Mouse (Mus musculus) hindbrain, embryonic 11.5 days (tissue): Measurements from ENCODE around the gene Kank1. TPM values are rescaled to one million over a fixed set of nuclear protein-coding genes. Genes with fewer than 3 reads are reported as not detected.
A peak's percentile ranks its signal among the peaks of the same experiment; 100 is the strongest.

Experiments
- ATAC-seq: fragments of 200-750 bp; cut with Nextera tagmentation; 2 replicates; pipeline ENCODE4 v1.8.0; 2017; ENCODE audit warnings: mild to moderate bottlenecking, moderate TSS enrichment, moderate library complexity; ENCODE audit not compliant: low FRiP score
- DNase-seq: peaks from one replicate; pipeline ENCODE4 v3.0.0-alpha.2; 2015; ENCODE audit warnings: low spot score
- H3K27ac ChIP-seq: fragments of 300-500 bp; sonication (generic); 2 replicates; pipeline ENCODE4 v1.5.1; 2014; ENCODE audit warnings: mild to moderate bottlenecking, low read depth, low read length
- H3K27me3 ChIP-seq: fragments of 300-500 bp; sonication (generic); 2 replicates; pipeline ENCODE4 v1.6.1; 2014; ENCODE audit warnings: mild to moderate bottlenecking, low read length, moderate library complexity, mixed read lengths; ENCODE audit not compliant: control insufficient read depth, insufficient read depth
- H3K36me3 ChIP-seq: fragments of 300-500 bp; sonication (generic); 2 replicates; pipeline ENCODE4 v1.6.1; 2014; ENCODE audit warnings: mild to moderate bottlenecking, low read length, moderate library complexity, mixed read lengths; ENCODE audit not compliant: control insufficient read depth, insufficient read depth
- H3K4me1 ChIP-seq: fragments of 300-500 bp; sonication (generic); replicated peaks from 2 replicates; pipeline ENCODE4 v1.6.1; 2014; ENCODE audit warnings: low read length, mixed read lengths; ENCODE audit not compliant: control insufficient read depth, insufficient read depth
- H3K4me2 ChIP-seq: fragments of 300-500 bp; sonication (generic); replicated peaks from 2 replicates; pipeline ENCODE4 v1.6.1; 2014; ENCODE audit warnings: mild to moderate bottlenecking, low read depth, low read length
- H3K4me3 ChIP-seq: fragments of 300-500 bp; sonication (generic); 2 replicates; pipeline ENCODE4 v1.5.1; 2014; ENCODE audit warnings: low read depth, low read length
- H3K9ac ChIP-seq: fragments of 300-500 bp; sonication (generic); 2 replicates; pipeline ENCODE4 v1.6.1; 2014; ENCODE audit warnings: low read depth, low read length
- H3K9me3 ChIP-seq: fragments of 300-500 bp; sonication (generic); 2 replicates; pipeline ENCODE4 v1.6.1; 2016; ENCODE audit warnings: low read length; ENCODE audit not compliant: control insufficient read depth
- WGBS: fragments of 180-500 bp; shearing (Covaris S2); extraction: QIAGEN DNeasy Blood & Tissue Kit; methylation state at CpG from one replicate; pipeline ENCODE4 v1.1.7; 2014; 5-methylcytosine and 5-hydroxymethylcytosine counted together
- polyA plus RNA-seq: library from polyadenylated mRNA; unstranded; fragments of >200 nt; fragmentation: Nextera tagmentation; extraction: Ambion mirVana; gene quantifications from 2 replicates; pipeline ENCODE4 v1.2.1, GENCODE M21; 2014

Kank1 gene
- polyA plus RNA-seq, 1 experiment from 2014 or later: 12.0 TPM

- H3K27me3 ChIP-seq: no peaks in the 10 kb centered on the region
- H3K4me2 ChIP-seq: no peak overlapping the region
- H3K4me3 ChIP-seq: no peak overlapping the region
- ATAC-seq (no peak), DNase-seq (no peak)
- no peaks in the 10 kb centered on the region; the same call in 1 of the 2 replicates for H3K4me1 ChIP-seq
- H3K36me3 ChIP-seq: no peaks in the 10 kb centered on the region
- H3K9ac ChIP-seq: no peak overlapping the region
- 35% methylated on average over 7 of the region's 7 CpGs for WGBS
- no peaks in the 10 kb centered on the region for H3K9me3 ChIP-seq
- H3K27ac ChIP-seq: no peak overlapping the region
Observed at GRCm38 (mm10) chr19:25311626-25312025, 74.9 kb downstream of the Kank1 start.

- Histone ChIP-seq H3K27ac (no peak overlapping the region), H3K27me3 (no peaks in the 10 kb centered on the region), H3K9ac (no peak overlapping the region), H3K36me3 (no peaks in the 10 kb centered on the region), H3K4me3 (no peak overlapping the region), H3K4me1 (no peaks in the 10 kb centered on the region), H3K9me3 (no peaks in the 10 kb centered on the region), H3K4me2 (no peak overlapping the region)
- DNase-seq (no peak), ATAC-seq (no peak)
- 71% methylated on average over 14 of the region's 14 CpGs for WGBS
Observed at GRCm38 (mm10) chr19:25315458-25315889, 78.7 kb downstream of the Kank1 start.

- H3K9me3 ChIP-seq: no peaks in the 10 kb centered on the region
- no peak overlapping the region for H3K4me2 ChIP-seq
- H3K27ac ChIP-seq: no peak overlapping the region
- H3K36me3 ChIP-seq: no peaks in the 10 kb centered on the region
- H3K9ac ChIP-seq: no peak overlapping the region
- no peak overlapping the region for H3K4me3 ChIP-seq
- DNase-seq (no peak), ATAC-seq (no peak)
- no peaks in the 10 kb centered on the region for H3K4me1 ChIP-seq
- H3K27me3 ChIP-seq: no peaks in the 10 kb centered on the region
- 81% methylated on average over 5 of the region's 5 CpGs for WGBS
Observed at GRCm38 (mm10) chr19:25315993-25316392, 79.2 kb downstream of the Kank1 start.

GRCm38 (mm10) chr19:25324265-25324664, 87.5 kb downstream of the Kank1 start:
- ATAC-seq (no peak), DNase-seq (no peak)
- Histone ChIP-seq H3K9ac (no peak overlapping the region), H3K27me3 (no peaks in the 10 kb centered on the region), H3K27ac (no peak overlapping the region), H3K4me1 (no peaks in the 10 kb centered on the region), H3K4me3 (no peak overlapping the region), H3K9me3 (no peaks in the 10 kb centered on the region), H3K36me3 (no peaks in the 10 kb centered on the region), H3K4me2 (no peak overlapping the region)
- 81% methylated on average over 7 of the region's 7 CpGs for WGBS

- H3K4me3 ChIP-seq: no peak overlapping the region
- H3K4me2 ChIP-seq: no peak overlapping the region
- H3K9me3 ChIP-seq: no peaks in the 10 kb centered on the region
- ATAC-seq (no peak), DNase-seq (no peak)
- WGBS: 79% methylated on average over 9 of the region's 9 CpGs
- no peak overlapping the region for H3K9ac ChIP-seq
- H3K27ac ChIP-seq: no peak overlapping the region
- H3K4me1 ChIP-seq: no peaks in the 10 kb centered on the region
- H3K27me3 ChIP-seq: no peaks in the 10 kb centered on the region
- no peaks in the 10 kb centered on the region for H3K36me3 ChIP-seq
Observed at GRCm38 (mm10) chr19:25325113-25326001, 88.6 kb downstream of the Kank1 start.

- H3K9me3 ChIP-seq: no peaks in the 10 kb centered on the region
Observed at GRCm38 (mm10) chr19:25326002-25326300, 89.2 kb downstream of the Kank1 start.

GRCm38 (mm10) chr19:25327633-25328032, 90.9 kb downstream of the Kank1 start:
- Histone ChIP-seq H3K27me3 (no peaks in the 10 kb centered on the region), H3K4me3 (no peak overlapping the region)
- WGBS: 74% methylated on average over 6 of the region's 6 CpGs

More at GRCm38 (mm10) chr19:25326002-25326300, 89.2 kb downstream of the Kank1 start:
- Histone ChIP-seq H3K27me3 (no peaks in the 10 kb centered on the region), H3K27ac (no peak overlapping the region), H3K4me3 (no peak overlapping the region), H3K36me3 (no peaks in the 10 kb centered on the region), H3K4me1 (no peaks in the 10 kb centered on the region), H3K4me2 (no peak overlapping the region), H3K9ac (no peak overlapping the region)
- ATAC-seq (no peak), DNase-seq (no peak)
- WGBS: 86% methylated on average over 4 of the region's 4 CpGs

GRCm38 (mm10) chr19:25334360-25334759, 97.6 kb downstream of the Kank1 start:
- Histone ChIP-seq H3K9ac (no peak overlapping the region), H3K9me3 (no peaks in the 10 kb centered on the region), H3K27ac (no peak overlapping the region), H3K4me2 (no peak overlapping the region), H3K4me1 (no peaks in the 10 kb centered on the region), H3K4me3 (no peak overlapping the region), H3K36me3 (no peaks in the 10 kb centered on the region), H3K27me3 (no peaks in the 10 kb centered on the region)
- ATAC-seq: no peak
- DNase-seq: peak; percentile 79
- WGBS: 61% methylated on average over 3 of the region's 3 CpGs

More at GRCm38 (mm10) chr19:25327633-25328032, 90.9 kb downstream of the Kank1 start:
- no peak overlapping the region for H3K27ac ChIP-seq
- DNase-seq (no peak), ATAC-seq (no peak)
- H3K9me3 ChIP-seq: no peaks in the 10 kb centered on the region
- H3K4me1 ChIP-seq: no peaks in the 10 kb centered on the region
- no peak overlapping the region for H3K4me2 ChIP-seq
- no peak overlapping the region for H3K9ac ChIP-seq
- H3K36me3 ChIP-seq: no peaks in the 10 kb centered on the region

GRCm38 (mm10) chr19:25336731-25337130, 100.0 kb downstream of the Kank1 start:
- no peak for ATAC-seq
- Histone ChIP-seq H3K4me1 (no peaks in the 10 kb centered on the region), H3K27ac (no peak overlapping the region), H3K4me2 (no peak overlapping the region), H3K4me3 (no peak overlapping the region), H3K9ac (no peak overlapping the region), H3K36me3 (no peaks in the 10 kb centered on the region), H3K9me3 (no peaks in the 10 kb centered on the region), H3K27me3 (no peaks in the 10 kb centered on the region)
- 89% methylated on average over 8 of the region's 8 CpGs for WGBS
- no peak for DNase-seq
